Mouse (Mus musculus): ENCODE measurements around the gene Rcbtb2. TPM values are rescaled to one million over a fixed set of nuclear protein-coding genes. Genes with fewer than 3 reads are reported as not detected.
A peak's percentile ranks its signal among the peaks of the same experiment; 100 is the strongest.

Rcbtb2 gene
- polyA plus RNA-seq, 1 experiment = 32.3 TPM

GRCm38 (mm10) chr14:73169926-73170844 lies 47.3 kb downstream of the Rcbtb2 start:
- DNase-seq = peak; percentile 43
- H3K27ac ChIP-seq (ENCODE audit: insufficient read depth, low read depth, low read length) = no peak overlapping the region

DNA sequence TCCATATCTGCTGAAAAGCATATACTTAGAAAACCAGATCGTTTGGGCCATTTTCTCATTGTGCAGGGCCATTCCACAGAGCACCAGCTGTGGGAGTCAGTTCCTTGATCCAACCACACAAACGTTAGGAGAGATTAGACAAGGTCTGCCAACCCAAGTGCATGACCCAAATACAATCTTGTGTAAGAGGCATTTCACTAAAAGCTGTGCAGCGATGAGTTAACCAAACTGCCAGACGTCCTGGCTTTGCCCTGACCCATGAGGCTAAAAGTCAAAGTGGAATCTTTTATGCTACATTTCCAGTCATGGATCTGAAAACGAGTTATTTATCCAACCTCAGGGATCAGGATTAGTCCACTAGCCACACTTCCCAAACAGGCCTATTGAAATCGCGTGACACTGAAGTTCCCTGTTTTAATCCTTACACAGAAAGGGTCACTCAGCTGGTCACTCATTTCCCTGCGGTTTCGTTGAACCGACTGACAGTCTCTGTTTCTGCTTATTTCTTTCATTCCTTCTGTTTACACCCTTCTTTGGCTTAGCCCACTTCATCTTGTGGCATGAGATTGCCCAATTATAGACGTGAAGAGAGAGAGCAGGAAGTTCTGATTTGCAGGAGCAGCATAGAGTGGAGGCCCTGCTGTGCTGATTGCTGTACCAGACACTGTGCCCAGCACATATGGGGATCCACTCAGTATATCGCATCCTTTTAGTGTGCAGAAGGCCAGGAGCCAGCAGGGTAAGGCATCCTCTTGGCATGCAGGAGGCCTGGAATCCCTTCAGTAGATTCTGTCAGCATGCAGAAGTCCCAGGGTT lies 49.6 kb downstream of the Rcbtb2 start:
- no peak for DNase-seq
- Histone ChIP-seq H3K4me3 (ENCODE audit: insufficient read depth, low read depth, low read length) (no peak overlapping the region), H3K27me3 (replicated peaks; ENCODE audit: control insufficient read depth, insufficient read depth, low read length) (no peaks in the 10 kb centered on the region), H3K4me1 (ENCODE audit: control insufficient read depth, insufficient read depth, low read length) (peaks cover 4% of the 10 kb centered on the region; the same call in 1 of the 2 replicates), H3K36me3 (ENCODE audit: control insufficient read depth, insufficient read depth, low read length) (no peaks in the 10 kb centered on the region), H3K27ac (ENCODE audit: insufficient read depth, low read depth, low read length) (no peak overlapping the region)
- 76% methylated on average over 12 of the region's 12 CpGs for WGBS
- no peak; the same call in 1 of the 2 replicates for TF ChIP-seq CTCF (conservative IDR thresholded peaks at IDR 0.05; ENCODE audit: insufficient read depth, insufficient read length, low read depth, low read length)
- TF ChIP-seq POLR2A (IDR thresholded peaks at IDR 0.05; ENCODE audit: low read depth, low read length) = no peak

More at GRCm38 (mm10) chr14:73169926-73170844, 47.3 kb downstream of the Rcbtb2 start:
- no peaks in the 10 kb centered on the region for H3K36me3 ChIP-seq (ENCODE audit: control insufficient read depth, insufficient read depth, low read length)
- H3K4me1 ChIP-seq (ENCODE audit: control insufficient read depth, insufficient read depth, low read length) = peaks cover 4% of the 10 kb centered on the region; the same call in 1 of the 2 replicates
- no peak for TF ChIP-seq CTCF (conservative IDR thresholded peaks at IDR 0.05; ENCODE audit: insufficient read depth, insufficient read length, low read depth, low read length)
- TF ChIP-seq POLR2A (IDR thresholded peaks at IDR 0.05; ENCODE audit: low read depth, low read length) = no peak
- no peak overlapping the region for H3K4me3 ChIP-seq (ENCODE audit: insufficient read depth, low read depth, low read length)
- whole genome bisulfite sequencing = 75% methylated on average over 13 of the region's 13 CpGs
- no peaks in the 10 kb centered on the region for H3K27me3 ChIP-seq (replicated peaks; ENCODE audit: control insufficient read depth, insufficient read depth, low read length)

GRCm38 (mm10) chr14:73173662-73174061 lies 50.8 kb downstream of the Rcbtb2 start:
- no peak for TF ChIP-seq CTCF (conservative IDR thresholded peaks at IDR 0.05; ENCODE audit: insufficient read depth, insufficient read length, low read depth, low read length)
- WGBS = 82% methylated on average over 11 of the region's 11 CpGs
- no peaks in the 10 kb centered on the region for H3K36me3 ChIP-seq (ENCODE audit: control insufficient read depth, insufficient read depth, low read length)
- DNase-seq = peak; percentile 29
- no peaks in the 10 kb centered on the region for H3K27me3 ChIP-seq (replicated peaks; ENCODE audit: control insufficient read depth, insufficient read depth, low read length)
- peaks cover 9% of the 10 kb centered on the region for H3K4me1 ChIP-seq (ENCODE audit: control insufficient read depth, insufficient read depth, low read length)
- no peak overlapping the region for H3K27ac ChIP-seq (ENCODE audit: insufficient read depth, low read depth, low read length)
- H3K4me3 ChIP-seq (ENCODE audit: insufficient read depth, low read depth, low read length) = no peak overlapping the region

DNA sequence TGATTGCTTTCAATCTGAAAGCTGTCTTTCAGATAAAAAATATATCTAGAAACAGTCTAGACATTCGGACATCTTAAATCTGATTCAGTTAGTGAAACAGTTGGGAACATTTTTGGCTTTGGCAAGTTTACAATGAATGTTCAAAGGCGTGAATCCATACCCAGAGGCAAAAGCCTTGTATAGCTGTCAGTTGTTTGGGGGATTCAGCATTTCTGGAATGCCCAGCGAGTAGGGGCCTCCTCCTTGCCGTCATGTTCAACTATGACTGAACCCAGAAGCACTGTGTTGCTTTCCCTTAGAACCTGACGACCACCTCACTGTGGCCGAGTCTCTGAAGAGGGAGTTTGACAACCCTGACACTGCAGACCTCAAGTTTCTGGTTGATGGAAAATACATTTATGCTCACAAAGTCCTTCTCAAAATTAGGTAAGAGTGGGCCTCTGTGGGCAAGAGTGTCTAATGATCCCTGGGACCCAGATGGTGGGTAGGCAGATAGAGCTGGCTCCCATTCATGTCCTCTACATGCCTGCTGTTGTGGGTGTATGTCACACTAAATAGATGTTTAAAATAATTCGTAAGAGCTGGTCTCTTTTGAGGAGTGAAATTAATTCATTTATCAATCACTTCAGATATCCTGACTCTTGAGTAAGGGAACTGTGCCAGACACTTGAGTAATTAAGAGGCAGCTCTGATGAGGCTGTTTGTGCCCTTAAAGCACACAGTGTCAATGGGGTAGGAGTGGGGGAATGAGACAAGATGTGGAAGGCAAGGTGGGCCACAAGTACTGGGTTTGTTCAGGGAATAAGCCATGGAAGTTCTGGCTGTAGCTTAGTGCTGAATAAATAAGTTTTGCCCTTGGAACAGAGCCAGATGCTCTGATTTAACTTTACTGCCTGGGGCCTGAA lies 51.5 kb downstream of the Rcbtb2 start:
- TF ChIP-seq POLR2A (IDR thresholded peaks at IDR 0.05; ENCODE audit: low read depth, low read length) (no peak), CTCF (conservative IDR thresholded peaks at IDR 0.05; ENCODE audit: insufficient read depth, insufficient read length, low read depth, low read length) (no peak)
- Histone ChIP-seq H3K36me3 (ENCODE audit: control insufficient read depth, insufficient read depth, low read length) (no peaks in the 10 kb centered on the region), H3K27me3 (replicated peaks; ENCODE audit: control insufficient read depth, insufficient read depth, low read length) (no peaks in the 10 kb centered on the region), H3K27ac (ENCODE audit: insufficient read depth, low read depth, low read length) (no peak overlapping the region), H3K4me3 (ENCODE audit: insufficient read depth, low read depth, low read length) (no peak overlapping the region), H3K4me1 (ENCODE audit: control insufficient read depth, insufficient read depth, low read length) (peaks cover 16% of the 10 kb centered on the region)
- DNase-seq = peak; percentile 36
- WGBS = 82% methylated on average over 7 of the region's 7 CpGs

GRCm38 (mm10) chr14:73175031-73175430 lies 52.2 kb downstream of the Rcbtb2 start:
- Histone ChIP-seq H3K4me1 (ENCODE audit: control insufficient read depth, insufficient read depth, low read length) (peaks cover 21% of the 10 kb centered on the region), H3K27ac (ENCODE audit: insufficient read depth, low read depth, low read length) (no peak overlapping the region), H3K27me3 (replicated peaks; ENCODE audit: control insufficient read depth, insufficient read depth, low read length) (no peaks in the 10 kb centered on the region), H3K4me3 (ENCODE audit: insufficient read depth, low read depth, low read length) (no peak overlapping the region), H3K36me3 (ENCODE audit: control insufficient read depth, insufficient read depth, low read length) (no peaks in the 10 kb centered on the region)
- TF ChIP-seq POLR2A (IDR thresholded peaks at IDR 0.05; ENCODE audit: low read depth, low read length) (no peak), CTCF (conservative IDR thresholded peaks at IDR 0.05; ENCODE audit: insufficient read depth, insufficient read length, low read depth, low read length) (no peak)
- WGBS = 94% methylated on average over 1 of the region's 1 CpGs
- DNase-seq = no peak

GRCm38 (mm10) chr14:73175814-73176213 lies 53.0 kb downstream of the Rcbtb2 start:
- Histone ChIP-seq H3K4me3 (ENCODE audit: insufficient read depth, low read depth, low read length) (no peak overlapping the region), H3K36me3 (ENCODE audit: control insufficient read depth, insufficient read depth, low read length) (no peaks in the 10 kb centered on the region), H3K27ac (ENCODE audit: insufficient read depth, low read depth, low read length) (no peak overlapping the region), H3K27me3 (replicated peaks; ENCODE audit: control insufficient read depth, insufficient read depth, low read length) (no peaks in the 10 kb centered on the region), H3K4me1 (ENCODE audit: control insufficient read depth, insufficient read depth, low read length) (peaks cover 22% of the 10 kb centered on the region)
- 73% methylated on average over 6 of the region's 6 CpGs for WGBS
- no peak for DNase-seq
- no peak for TF ChIP-seq CTCF (conservative IDR thresholded peaks at IDR 0.05; ENCODE audit: insufficient read depth, insufficient read length, low read depth, low read length)
- TF ChIP-seq POLR2A (IDR thresholded peaks at IDR 0.05; ENCODE audit: low read depth, low read length) = no peak
